Mouse (Mus musculus): ENCODE data around the gene Nmrk2. TPM values are rescaled to one million over a fixed set of nuclear protein-coding genes. Genes with fewer than 3 reads are reported as not detected.

The Nmrk2 gene
- total and polyA plus RNA-seq, 3 experiments = 6.3 to 8.8 (median 8.7) TPM

DNA sequence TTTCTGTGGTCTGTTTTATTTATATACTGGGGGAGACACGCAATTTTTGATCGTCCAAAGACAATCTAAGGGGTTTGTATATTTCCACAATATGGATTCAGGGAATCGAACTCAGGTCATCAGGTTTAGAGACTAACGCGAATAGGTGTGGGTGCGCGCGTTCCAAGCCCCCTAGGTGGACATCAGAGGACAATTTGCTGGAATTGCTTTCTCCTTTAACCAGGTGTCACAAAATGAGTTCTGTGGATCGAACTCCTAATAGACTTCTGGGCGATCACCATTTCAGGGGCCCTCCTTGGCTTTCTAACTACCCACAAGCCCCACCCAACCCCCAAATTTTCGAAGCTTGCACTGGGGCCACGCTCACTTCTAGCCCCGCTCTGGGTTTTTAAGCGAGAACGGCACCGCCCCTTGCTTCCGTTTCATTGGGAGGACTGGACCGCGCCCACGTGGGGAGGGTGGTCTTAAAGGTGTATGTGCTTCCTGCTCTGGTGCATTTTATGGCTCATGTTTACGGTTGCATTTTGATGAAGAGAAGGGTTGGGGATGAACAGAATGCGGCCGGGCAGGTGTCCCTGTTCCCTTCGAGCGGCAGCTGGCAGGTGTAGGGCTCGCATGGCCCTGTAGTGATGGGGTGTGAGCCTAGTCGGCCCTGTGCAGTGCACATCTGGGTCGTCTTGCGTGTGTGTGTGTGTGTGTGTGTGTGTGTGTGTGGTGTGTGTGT lies 33.2 kb downstream of the Nmrk2 start:
- TF ChIP-seq POLR2A (IDR thresholded peaks at IDR 0.05; ENCODE audit: insufficient read depth, low read depth, low read length) (peak; percentile 72), CTCF (IDR thresholded peaks at IDR 0.05) (no peak), EP300 (IDR thresholded peaks at IDR 0.05; ENCODE audit: insufficient read depth, low read depth, low read length) (peak; percentile 42; the same call in 1 of the 2 replicates)
- Histone ChIP-seq H3K79me2 (replicated peaks; ENCODE audit: control insufficient read depth, insufficient read depth, low read length) (peaks cover 7% of the 10 kb centered on the region), H3K27ac (peak overlapping the region; percentile 93), H3K4me3 (peak overlapping the region; percentile 67), H3K27me3 (ENCODE audit: control insufficient read depth, insufficient read depth, low read length) (no peaks in the 10 kb centered on the region), H3K36me3 (ENCODE audit: control insufficient read depth, insufficient read depth, low read length) (no peaks in the 10 kb centered on the region), H3K4me1 (ENCODE audit: control insufficient read depth, insufficient read depth, low read length) (peaks cover 4% of the 10 kb centered on the region), H3K9ac (ENCODE audit: low read depth, low read length) (peak overlapping the region; percentile 79)
- intact Hi-C loops (cut with DNase I) = no loop called here
- peak; percentile 89 to 91 for DNase-seq
- 2% methylated on average over 29 of the region's 29 CpGs for WGBS

DNA sequence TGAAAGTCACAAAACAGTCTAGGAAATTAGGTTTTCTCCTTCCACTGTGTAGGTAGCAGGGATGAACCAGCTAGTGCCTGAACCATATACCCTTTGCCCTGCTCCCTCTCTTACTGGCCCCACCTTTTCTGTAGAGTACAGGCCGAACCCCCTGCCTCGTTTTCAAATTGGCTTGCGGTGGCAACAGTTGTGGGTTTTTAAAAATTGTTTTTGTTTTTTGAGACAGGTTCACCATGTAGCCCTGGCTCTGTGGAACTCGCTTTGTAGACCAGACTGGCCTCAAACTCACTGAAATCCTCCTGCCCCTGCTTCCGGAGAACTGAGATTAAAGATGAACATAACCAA lies 33.8 kb downstream of the Nmrk2 start:
- peaks cover 4% of the 10 kb centered on the region for H3K4me1 ChIP-seq (ENCODE audit: control insufficient read depth, insufficient read depth, low read length)
- peak overlapping the region; percentile 67 for H3K4me3 ChIP-seq
- peak overlapping the region; percentile 45 for H3K9ac ChIP-seq (ENCODE audit: low read depth, low read length)
- no peaks in the 10 kb centered on the region for H3K27me3 ChIP-seq (ENCODE audit: control insufficient read depth, insufficient read depth, low read length)
- TF ChIP-seq CTCF (IDR thresholded peaks at IDR 0.05) (no peak), POLR2A (IDR thresholded peaks at IDR 0.05; ENCODE audit: insufficient read depth, low read depth, low read length) (no peak; the same call in 1 of the 2 replicates), EP300 (IDR thresholded peaks at IDR 0.05; ENCODE audit: insufficient read depth, low read depth, low read length) (no peak)
- DNase-seq = peak in 1 of 2 experiments; percentile 50
- H3K36me3 ChIP-seq (ENCODE audit: control insufficient read depth, insufficient read depth, low read length) = no peaks in the 10 kb centered on the region
- peaks cover 7% of the 10 kb centered on the region for H3K79me2 ChIP-seq (replicated peaks; ENCODE audit: control insufficient read depth, insufficient read depth, low read length)
- intact Hi-C loops (cut with DNase I) = no loop called here
- H3K27ac ChIP-seq = peak overlapping the region; percentile 93
- 7% methylated on average over 5 of the region's 5 CpGs for WGBS

DNA sequence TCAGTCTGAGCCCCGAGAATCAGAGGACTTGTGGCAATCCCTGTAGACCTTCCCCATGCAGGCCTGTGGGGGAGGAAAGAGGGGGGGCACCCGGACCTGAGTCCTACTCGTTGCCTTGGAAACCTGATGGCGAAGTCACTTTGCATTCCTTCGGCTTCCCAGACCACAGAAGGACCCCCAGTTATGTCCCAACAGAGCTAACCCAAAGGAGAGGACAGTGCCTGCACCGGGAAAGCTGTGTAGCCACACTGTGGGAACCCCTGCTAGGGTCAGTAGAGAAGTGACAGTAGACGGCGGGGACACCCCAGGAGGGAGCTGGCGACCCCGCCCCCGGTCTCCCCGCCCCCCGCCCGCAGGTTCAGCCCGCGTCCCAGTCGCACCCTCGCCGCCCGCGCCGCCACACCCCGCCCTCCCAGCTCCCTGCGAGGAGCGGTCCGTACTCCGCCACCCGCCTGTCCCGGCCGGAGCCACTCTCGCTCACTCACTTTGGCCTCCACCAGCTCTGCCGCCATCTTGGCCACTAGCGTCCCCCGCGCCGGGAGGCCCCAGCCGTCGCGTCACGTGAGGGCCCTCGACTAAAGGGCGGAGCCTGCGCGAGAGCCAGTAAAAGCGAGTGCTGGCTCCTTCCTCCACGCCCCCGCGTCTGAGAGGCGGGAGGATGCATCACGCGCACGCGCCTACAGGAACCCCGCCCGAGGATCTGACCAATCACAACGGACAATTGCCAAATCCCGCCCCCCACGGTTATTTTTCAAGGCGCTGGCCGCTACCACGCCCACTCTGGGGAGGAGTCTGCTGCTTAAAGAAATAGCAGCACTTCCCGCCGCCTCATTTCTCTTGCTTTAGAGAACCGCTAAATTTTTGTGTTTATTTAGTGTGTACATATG lies 34.4 kb downstream of the Nmrk2 start, which contains the start of gene Pias4:
Pias4 (minus strand) TSS at position 724 of the 887 bp plus-strand sequence.
- TF ChIP-seq POLR2A (IDR thresholded peaks at IDR 0.05; ENCODE audit: insufficient read depth, low read depth, low read length) (peak; percentile 87), CTCF (IDR thresholded peaks at IDR 0.05) (no peak), EP300 (IDR thresholded peaks at IDR 0.05; ENCODE audit: insufficient read depth, low read depth, low read length) (peak; percentile 66; the same call in 1 of the 2 replicates)
- intact Hi-C loops (cut with DNase I) = loop anchor here (2.0 kb wide), 1 partner anchor 29 kb away; no protein-coding TSS in a partner anchor
- Histone ChIP-seq H3K4me1 (ENCODE audit: control insufficient read depth, insufficient read depth, low read length) (peaks cover 2% of the 10 kb centered on the region), H3K27me3 (ENCODE audit: control insufficient read depth, insufficient read depth, low read length) (no peaks in the 10 kb centered on the region), H3K9ac (ENCODE audit: low read depth, low read length) (peak within 1 kb of the TSS; percentile 95), H3K79me2 (replicated peaks; ENCODE audit: control insufficient read depth, insufficient read depth, low read length) (peaks cover 7% of the 10 kb centered on the region), H3K4me3 (peak within 1 kb of the TSS; percentile 79), H3K36me3 (ENCODE audit: control insufficient read depth, insufficient read depth, low read length) (no peaks in the 10 kb centered on the region), H3K27ac (peak within 1 kb of the TSS; percentile 93)
- under 1% methylated on average over 64 of the region's 64 CpGs for WGBS
- DNase-seq = peak; percentile 99 to 100

DNA sequence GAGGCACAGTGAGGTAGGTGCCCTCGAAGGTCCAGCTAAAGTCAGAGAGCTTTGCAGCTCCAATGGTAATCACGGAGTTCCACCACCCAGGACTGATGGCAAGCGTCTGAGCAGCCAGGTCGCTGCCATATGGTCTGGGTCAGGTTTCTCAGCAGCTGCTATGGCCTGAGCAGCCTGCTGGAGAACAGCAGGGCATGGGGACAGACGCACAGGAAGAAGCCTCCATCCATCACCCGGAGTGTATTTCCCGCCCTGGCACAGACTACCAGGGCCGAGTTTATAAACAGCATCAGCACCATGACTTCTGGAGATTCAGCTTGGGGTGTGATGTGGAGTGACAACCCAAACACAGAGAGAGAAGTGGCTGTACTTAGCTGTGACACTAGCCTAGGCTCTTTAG lies 36.7 kb downstream of the Nmrk2 start:
- Histone ChIP-seq H3K27me3 (ENCODE audit: control insufficient read depth, insufficient read depth, low read length) (no peaks in the 10 kb centered on the region), H3K27ac (no peak overlapping the region), H3K79me2 (replicated peaks; ENCODE audit: control insufficient read depth, insufficient read depth, low read length) (peaks cover 15% of the 10 kb centered on the region), H3K4me1 (ENCODE audit: control insufficient read depth, insufficient read depth, low read length) (peaks cover 6% of the 10 kb centered on the region), H3K4me3 (no peak overlapping the region), H3K36me3 (ENCODE audit: control insufficient read depth, insufficient read depth, low read length) (no peaks in the 10 kb centered on the region), H3K9ac (ENCODE audit: low read depth, low read length) (no peak overlapping the region)
- WGBS = 68% methylated on average over 8 of the region's 8 CpGs
- TF ChIP-seq POLR2A (IDR thresholded peaks at IDR 0.05; ENCODE audit: insufficient read depth, low read depth, low read length) (no peak), CTCF (IDR thresholded peaks at IDR 0.05) (no peak), EP300 (IDR thresholded peaks at IDR 0.05; ENCODE audit: insufficient read depth, low read depth, low read length) (no peak)
- DNase-seq = no peak
- intact Hi-C loops (cut with DNase I) = loop anchor here (2.0 kb wide), 1 partner anchor 60 kb away; the partner anchor contains the start of gene Map2k2

DNA sequence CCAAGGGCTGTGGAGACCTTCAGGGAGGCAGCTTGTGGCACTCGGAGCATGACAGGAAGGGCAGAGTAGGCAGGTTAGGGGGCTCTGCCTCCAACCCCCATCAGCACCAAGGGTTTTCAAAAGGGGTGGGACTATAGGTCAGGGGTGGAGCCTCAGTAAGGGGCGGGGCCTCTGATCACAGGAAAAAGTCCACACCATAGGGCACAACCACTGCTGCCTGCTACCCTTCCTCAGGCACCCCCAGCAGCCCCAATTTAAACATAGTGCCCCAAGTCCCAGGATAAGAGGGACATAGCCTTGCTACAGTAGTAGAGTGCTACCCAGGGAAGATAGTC lies 39.6 kb downstream of the Nmrk2 start:
- 52% methylated on average over 2 of the region's 2 CpGs for WGBS
- H3K27me3 ChIP-seq (ENCODE audit: control insufficient read depth, insufficient read depth, low read length) = no peaks in the 10 kb centered on the region
- no peaks in the 10 kb centered on the region for H3K36me3 ChIP-seq (ENCODE audit: control insufficient read depth, insufficient read depth, low read length)
- intact Hi-C loops (cut with DNase I) = loop anchor here (2.0 kb wide), 1 partner anchor 15 kb away; no protein-coding TSS in a partner anchor
- H3K79me2 ChIP-seq (replicated peaks; ENCODE audit: control insufficient read depth, insufficient read depth, low read length) = peaks cover 14% of the 10 kb centered on the region
- DNase-seq = no peak
- H3K4me1 ChIP-seq (ENCODE audit: control insufficient read depth, insufficient read depth, low read length) = peaks cover 5% of the 10 kb centered on the region
- TF ChIP-seq CTCF (IDR thresholded peaks at IDR 0.05) (no peak), POLR2A (IDR thresholded peaks at IDR 0.05; ENCODE audit: insufficient read depth, low read depth, low read length) (no peak), EP300 (IDR thresholded peaks at IDR 0.05; ENCODE audit: insufficient read depth, low read depth, low read length) (no peak)
- H3K9ac ChIP-seq (ENCODE audit: low read depth, low read length) = no peak overlapping the region
- H3K4me3 ChIP-seq = no peak overlapping the region
- H3K27ac ChIP-seq = no peak overlapping the region

All from heart, adult 2 months (tissue).